Mouse (Mus musculus) T-cell, adult 2 months (primary cell): ENCODE data around the gene Syna.

Source experiments
- DNase-seq: peaks from one replicate; pipeline ENCODE4 v3.0.0; 2022; ENCODE audit warnings: low spot score

The Syna gene

DNA sequence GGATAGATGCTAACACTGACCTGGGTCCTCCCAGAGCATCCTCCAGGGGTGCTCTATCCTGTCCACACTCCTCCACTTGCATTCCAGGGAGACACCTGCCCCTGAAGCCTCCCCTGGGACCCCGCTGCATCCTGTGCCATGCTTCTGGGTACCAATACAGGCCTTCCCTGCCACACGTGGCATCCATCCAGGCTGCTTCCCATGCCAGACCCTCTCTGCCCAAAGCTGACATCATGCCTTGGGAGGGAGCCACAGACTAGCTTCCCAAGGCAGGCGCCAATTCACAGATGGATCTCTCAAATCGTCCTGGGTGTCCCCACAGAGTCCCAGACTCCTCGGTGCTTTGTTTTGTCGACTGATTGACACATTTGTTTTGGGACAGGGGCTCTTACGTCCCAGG lies 29.1 kb downstream of the Syna start:
- DNase-seq, result no peak

DNA sequence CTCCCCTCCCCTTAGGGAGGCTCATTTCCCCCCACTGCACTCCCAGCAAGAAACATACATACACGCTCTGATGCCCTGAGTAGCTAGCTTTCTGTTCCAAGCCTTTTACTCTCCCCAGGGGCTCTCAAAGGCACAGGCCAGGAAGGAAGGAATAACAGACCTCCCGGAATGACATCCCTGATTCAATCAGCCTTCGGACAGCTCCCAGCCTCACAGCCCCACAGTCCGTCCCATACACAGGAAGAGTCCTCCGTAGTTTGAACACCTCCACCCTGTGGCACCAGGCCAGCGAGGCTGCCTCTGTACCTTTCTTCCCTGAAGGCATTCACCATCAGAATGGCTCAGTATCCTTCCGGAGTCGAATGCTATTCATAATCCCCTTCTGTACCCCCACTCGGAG lies 31.5 kb downstream of the Syna start:
- DNase-seq, result no peak

DNA sequence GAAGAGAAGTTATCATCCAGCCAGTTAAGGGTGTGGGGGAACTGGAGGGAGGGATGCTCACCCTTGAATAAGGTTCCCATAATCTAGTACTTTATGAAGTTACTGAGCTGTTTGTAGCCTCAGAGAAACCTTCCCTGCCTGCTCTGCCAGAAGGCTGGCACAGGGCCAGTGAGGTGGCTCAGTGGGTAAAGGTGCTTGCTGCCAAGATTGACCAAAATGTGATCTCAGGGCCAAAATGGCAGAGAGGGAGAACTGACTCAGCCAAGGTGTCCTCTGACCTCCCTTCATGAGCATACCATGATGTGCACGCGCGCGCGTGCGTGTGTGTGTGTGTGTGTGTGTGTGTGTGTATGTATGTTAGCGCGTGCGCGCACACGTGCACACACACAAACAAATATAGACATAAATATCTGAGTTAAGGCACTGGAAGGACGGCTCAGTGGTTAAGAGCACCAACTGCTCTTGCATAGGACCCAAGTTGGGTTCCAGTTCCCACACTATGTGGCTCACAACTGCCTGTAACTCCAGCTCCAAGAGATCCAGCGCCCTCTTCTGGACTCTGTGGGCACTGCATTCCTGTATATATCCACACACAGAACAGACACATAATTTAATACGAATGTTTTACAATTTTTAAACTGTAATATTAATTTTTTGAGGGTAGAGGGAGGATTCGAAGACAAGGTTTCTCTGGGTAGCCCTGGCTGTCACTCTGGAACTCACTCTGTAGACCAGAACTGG lies 33.8 kb downstream of the Syna start:
- no peak for DNase-seq

DNA sequence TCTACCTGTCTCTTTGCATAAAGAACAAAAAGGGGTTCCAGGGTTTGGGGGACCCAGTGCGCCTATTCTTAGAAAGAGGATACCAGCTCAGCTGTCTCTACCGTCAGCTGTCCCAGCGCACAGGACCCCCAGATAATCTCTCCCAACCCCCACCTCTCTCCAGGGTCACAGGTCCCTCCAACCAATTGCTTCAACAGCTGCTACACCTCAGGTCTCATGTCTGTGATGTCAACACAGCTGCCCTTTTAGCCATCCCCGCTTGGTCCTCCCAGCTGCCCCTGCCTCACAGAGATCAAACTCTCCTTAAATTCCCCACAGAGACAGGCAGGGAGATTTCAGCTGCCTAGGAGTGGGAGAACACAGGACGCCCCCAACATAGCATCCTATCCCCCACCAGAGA lies 36.2 kb downstream of the Syna start:
- no peak for DNase-seq

DNA sequence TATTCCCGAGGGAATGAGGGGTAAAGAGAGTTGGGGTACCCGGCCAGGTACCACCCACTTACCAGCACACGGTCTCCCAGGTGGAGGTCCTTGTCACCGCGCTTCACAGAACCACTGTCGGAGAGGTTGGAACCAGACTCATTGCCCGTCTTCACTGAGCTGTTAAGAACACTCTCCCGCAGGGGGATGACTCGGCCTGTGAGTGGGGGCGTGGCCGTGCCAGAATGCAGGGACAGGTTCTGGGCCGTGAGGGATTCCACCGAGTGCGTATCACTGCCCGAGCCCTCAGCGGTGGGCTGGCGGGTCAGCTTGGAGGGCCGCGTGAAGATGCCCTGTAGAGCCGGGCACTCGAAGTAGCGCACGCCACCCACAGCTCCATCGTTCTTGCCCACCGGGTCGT lies 37.4 kb downstream of the Syna start:
- DNase-seq, result no peak

DNA sequence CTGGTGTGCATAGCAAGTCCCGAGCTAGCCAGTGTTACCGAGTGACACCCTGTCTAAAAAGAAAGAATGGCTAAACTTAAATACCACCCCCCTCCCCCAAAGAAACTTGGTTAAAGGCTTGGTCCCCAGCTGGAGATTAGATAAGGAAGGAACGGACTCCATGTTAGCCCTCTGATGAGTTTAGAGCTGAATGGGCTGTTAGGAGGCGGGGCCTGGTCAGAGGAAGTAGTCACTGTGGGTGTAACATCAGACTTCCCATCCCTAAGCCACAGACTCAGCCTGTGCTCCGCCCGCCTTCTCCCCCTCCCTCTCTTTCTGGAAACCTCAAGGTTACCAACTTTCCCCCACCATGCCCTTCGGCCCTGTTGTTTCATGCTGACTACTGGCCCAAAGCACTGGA lies 38.2 kb downstream of the Syna start:
- DNase-seq, result no peak

DNA sequence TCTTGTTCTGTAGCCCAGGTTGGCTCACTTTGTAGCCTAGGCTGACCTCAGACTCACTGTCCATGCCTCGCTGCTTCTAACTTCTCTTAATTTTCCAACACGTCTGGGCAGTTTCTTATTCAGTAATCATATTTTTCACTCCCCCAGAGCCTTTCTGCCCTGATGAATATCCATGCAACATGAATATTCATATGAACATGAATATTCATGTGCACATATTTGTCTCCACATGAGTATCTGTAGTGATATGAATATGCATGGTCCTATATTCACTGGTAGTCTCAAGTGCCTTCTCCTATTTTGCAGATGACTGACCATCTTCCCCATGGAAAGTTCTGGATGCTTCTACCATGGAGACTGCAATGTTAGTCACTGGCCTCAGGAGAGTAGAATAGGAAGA lies 38.8 kb downstream of the Syna start:
- DNase-seq, result no peak

DNA sequence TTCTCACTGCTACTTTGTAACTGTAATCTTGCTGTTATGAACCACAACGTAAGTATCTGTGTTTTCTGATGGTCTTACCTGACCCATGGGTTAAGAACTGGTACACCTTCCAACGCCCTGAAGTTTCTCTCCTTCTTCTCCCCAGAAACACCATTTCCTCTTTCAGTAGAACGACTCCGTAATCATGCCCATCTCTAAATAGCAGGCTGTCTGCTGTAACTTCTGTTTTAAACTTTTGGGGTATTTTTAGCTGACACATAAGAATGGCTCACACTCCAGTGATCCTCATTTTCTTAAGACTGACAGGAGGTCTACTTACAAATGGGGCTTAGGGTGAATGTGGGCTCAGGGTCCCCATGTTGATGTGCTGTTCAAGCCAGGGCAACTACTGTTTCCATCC lies 39.9 kb downstream of the Syna start:
- DNase-seq, result no peak

DNA sequence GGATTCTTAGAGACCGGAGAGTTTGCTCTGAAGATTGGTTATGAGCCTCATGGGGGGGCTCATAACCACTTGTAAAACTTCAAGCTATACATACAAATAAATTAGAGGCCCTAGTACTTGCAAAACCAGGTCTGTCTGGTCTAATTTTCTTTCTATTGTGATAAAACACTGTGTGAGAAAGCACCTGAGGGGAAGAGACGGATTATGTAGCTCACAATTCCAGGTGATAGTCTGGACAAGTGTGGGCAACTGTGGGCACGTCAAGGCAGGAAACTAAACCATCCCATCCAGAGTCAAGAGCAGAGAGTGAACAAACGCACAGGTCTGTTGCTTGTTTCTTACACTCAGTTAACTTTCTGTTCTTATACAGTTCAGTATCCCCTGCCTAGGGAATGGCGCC lies 40.5 kb downstream of the Syna start:
- no peak for DNase-seq

DNA sequence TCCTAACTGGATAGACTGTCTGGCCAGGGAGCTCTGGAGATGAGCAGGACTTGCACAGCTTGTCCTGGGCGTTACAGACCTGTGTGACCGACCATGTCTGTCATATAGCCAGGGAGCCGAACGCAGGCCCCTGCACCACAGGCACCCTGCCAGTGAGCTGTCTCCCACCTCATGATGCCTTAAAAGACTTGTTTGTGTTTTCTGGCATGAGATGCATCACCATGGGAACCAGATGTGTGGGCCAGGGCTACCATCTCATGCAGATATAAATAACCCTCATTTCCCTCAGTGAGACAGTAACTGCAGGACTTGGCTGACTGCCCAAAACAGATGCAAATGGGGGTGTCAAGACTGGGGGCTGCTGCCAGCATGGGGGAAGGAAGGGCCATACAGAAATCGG lies 47.9 kb downstream of the Syna start:
- no peak for DNase-seq

DNA sequence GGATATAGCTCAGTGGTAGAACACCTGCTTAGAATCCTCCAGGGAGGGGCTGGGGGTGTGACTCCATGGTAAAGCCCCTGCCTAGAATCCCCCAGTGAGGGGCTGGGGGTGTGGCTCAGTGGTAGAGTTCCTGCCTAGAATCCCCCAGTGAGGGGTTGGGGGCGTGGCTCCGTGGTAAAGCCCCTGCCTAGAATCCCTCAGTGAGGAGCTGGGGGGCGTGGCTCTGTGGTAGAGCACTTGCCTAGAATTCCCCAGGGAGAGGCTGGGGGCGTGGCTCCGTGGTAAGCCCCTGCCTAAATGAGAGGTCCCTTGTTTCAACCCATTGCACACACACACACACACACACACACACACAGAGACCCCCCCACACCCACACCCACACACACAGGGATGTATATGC lies 49.7 kb downstream of the Syna start:
- DNase-seq, result no peak

DNA sequence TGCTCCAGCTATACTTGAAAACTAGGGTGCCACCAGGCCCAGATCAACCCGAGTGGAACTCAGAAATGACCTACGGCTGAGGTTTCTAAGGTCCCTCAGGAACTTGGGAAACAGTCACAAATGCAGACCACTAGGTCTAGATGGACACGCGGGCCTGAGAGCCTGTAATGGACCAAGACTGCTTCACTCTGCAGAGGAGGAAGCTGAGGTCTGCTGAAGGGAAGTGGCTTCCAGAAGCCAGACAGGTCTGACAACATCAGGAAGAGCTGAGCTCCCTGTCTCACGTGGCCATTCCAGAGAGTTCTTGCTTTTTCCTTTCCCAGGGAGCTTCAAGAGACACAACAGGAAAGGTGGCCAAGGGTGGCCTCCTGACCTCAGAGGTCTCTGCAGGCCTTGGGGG lies 51.0 kb downstream of the Syna start:
- no peak for DNase-seq
